Mouse (Mus musculus): ENCODE measurements around the gene Tiprl.
A peak's percentile ranks its signal among the peaks of the same experiment; 100 is the strongest.

- TF ChIP-seq FLI1 (IDR thresholded peaks at IDR 0.05; ENCODE audit: low read length), result 0 out of 2 replicates have a peak, but pooled peaks have one; percentile 22
- TF ChIP-seq GATA1 (IDR thresholded peaks at IDR 0.05; ENCODE audit: borderline replicate concordance, low read length), result no peak
These were observed at the start of gene Tiprl for GRCm38 (mm10) chr1:165236321-165237298.

All from megakaryocyte, embryonic 14.5 days (primary cell).